Mouse (Mus musculus): Measurements from ENCODE around the gene Plekha6.
A peak's percentile ranks its signal among the peaks of the same experiment; 100 is the strongest.

Plekha6 gene

GRCm38 (mm10) chr1:133276983-133277382, 113.0 kb downstream of the Plekha6 start:
- DNase-seq (ENCODE audit: low spot score) = no peak

GRCm38 (mm10) chr1:133278539-133278938, 114.5 kb downstream of the Plekha6 start:
- DNase-seq (ENCODE audit: low spot score) = no peak

GRCm38 (mm10) chr1:133278946-133279631, 115.1 kb downstream of the Plekha6 start:
- no peak for DNase-seq (ENCODE audit: low spot score)

GRCm38 (mm10) chr1:133279632-133280093, 115.7 kb downstream of the Plekha6 start:
- no peak for DNase-seq (ENCODE audit: low spot score)

- no peak for DNase-seq (ENCODE audit: low spot score)
These were observed 116.5 kb downstream of the Plekha6 start for GRCm38 (mm10) chr1:133280537-133280936.

GRCm38 (mm10) chr1:133285907-133286306, 121.9 kb downstream of the Plekha6 start:
- DNase-seq (ENCODE audit: low spot score) = no peak

- DNase-seq (ENCODE audit: low spot score) = no peak
These were observed 123.0 kb downstream of the Plekha6 start for GRCm38 (mm10) chr1:133287051-133287450.

- DNase-seq (ENCODE audit: low spot score) = no peak
These were observed 123.9 kb downstream of the Plekha6 start for GRCm38 (mm10) chr1:133287880-133288279.

GRCm38 (mm10) chr1:133291888-133292287, 127.9 kb downstream of the Plekha6 start:
- DNase-seq (ENCODE audit: low spot score) = no peak

- DNase-seq (ENCODE audit: low spot score) = no peak
These were observed 128.6 kb downstream of the Plekha6 start for GRCm38 (mm10) chr1:133292608-133293007.

- no peak for DNase-seq (ENCODE audit: low spot score)
These were observed 132.4 kb downstream of the Plekha6 start for GRCm38 (mm10) chr1:133296376-133296775.

GRCm38 (mm10) chr1:133298816-133299215, 134.8 kb downstream of the Plekha6 start:
- no peak for DNase-seq (ENCODE audit: low spot score)

GRCm38 (mm10) chr1:133302540-133302939, 138.5 kb downstream of the Plekha6 start:
- no peak for DNase-seq (ENCODE audit: low spot score)

GRCm38 (mm10) chr1:133306842-133307241, 142.8 kb downstream of the Plekha6 start:
- DNase-seq (ENCODE audit: low spot score) = peak; percentile 16

- no peak for DNase-seq (ENCODE audit: low spot score)
These were observed 143.3 kb downstream of the Plekha6 start for GRCm38 (mm10) chr1:133307318-133307717.

GRCm38 (mm10) chr1:133309652-133310267, 145.8 kb downstream of the Plekha6 start, which contains the start of gene Golt1a:
Gene Golt1a, plus strand, starts transcription at chr1:133309800.
- no peak for DNase-seq (ENCODE audit: low spot score)

GRCm38 (mm10) chr1:133311240-133311639, 147.2 kb downstream of the Plekha6 start:
- no peak for DNase-seq (ENCODE audit: low spot score)

- no peak for DNase-seq (ENCODE audit: low spot score)
These were observed 147.9 kb downstream of the Plekha6 start for GRCm38 (mm10) chr1:133311946-133312345.

GRCm38 (mm10) chr1:133314364-133314763, 150.4 kb downstream of the Plekha6 start:
- DNase-seq (ENCODE audit: low spot score) = no peak

GRCm38 (mm10) chr1:133315775-133316174, 151.8 kb downstream of the Plekha6 start:
- DNase-seq (ENCODE audit: low spot score) = no peak

- no peak for DNase-seq (ENCODE audit: low spot score)
These were observed 152.6 kb downstream of the Plekha6 start for GRCm38 (mm10) chr1:133316577-133316976.

- no peak for DNase-seq (ENCODE audit: low spot score)
These were observed 153.1 kb downstream of the Plekha6 start for GRCm38 (mm10) chr1:133317149-133317548.

- no peak for DNase-seq (ENCODE audit: low spot score)
These were observed 157.4 kb downstream of the Plekha6 start, which contains the start of gene Kiss1 for GRCm38 (mm10) chr1:133321267-133321925. Gene Kiss1, plus strand, starts transcription at chr1:133321875.
